Mouse (Mus musculus) testis, adult 2 months (tissue): ENCODE measurements at regions not wholly inside any gene's neighbourhood (a gene's known extent, or its start where the extent isn't known, plus 50 kb on each side); places are given as distances from the start of the nearest gene placed in this dataset.

ENCODE experiments used
- H3K27ac ChIP-seq: fragments of 200-500 bp; 2 replicates; pipeline ENCODE4 v1.5.1; 2012; ENCODE audit warnings: low read depth, low read length; ENCODE audit not compliant: control insufficient read depth, insufficient read depth
- H3K27me3 ChIP-seq: fragments of 200-500 bp; 2 replicates; pipeline ENCODE4 v1.6.1; 2012; ENCODE audit warnings: mild to moderate bottlenecking, low read length, moderate library complexity; ENCODE audit not compliant: control insufficient read depth, insufficient read depth
- H3K36me3 ChIP-seq: fragments of 200-500 bp; 2 replicates; pipeline ENCODE4 v1.6.1; 2012; ENCODE audit warnings: mild to moderate bottlenecking, low read length; ENCODE audit not compliant: control insufficient read depth, insufficient read depth
- H3K4me1 ChIP-seq: fragments of 200-500 bp; 2 replicates; pipeline ENCODE4 v1.6.1; 2012; ENCODE audit warnings: low read length; ENCODE audit not compliant: control insufficient read depth, insufficient read depth
- H3K4me3 ChIP-seq: fragments of 200-500 bp; 2 replicates; pipeline ENCODE4 v1.5.1; 2012; ENCODE audit warnings: low read depth, mild to moderate bottlenecking, low read length, moderate library complexity, mixed read lengths; ENCODE audit not compliant: control insufficient read depth
- CTCF ChIP-seq: fragments of 200-500 bp; IDR thresholded peaks from 2 replicates; pipeline ENCODE4 v1.5.1; 2012; ENCODE audit warnings: low read depth, mild to moderate bottlenecking, inconsistent platforms, low read length, moderate library complexity; ENCODE audit not compliant: control insufficient read depth, insufficient read depth, insufficient replicate concordance
- POLR2A ChIP-seq: fragments of 200-500 bp; IDR thresholded peaks from 2 replicates; pipeline ENCODE4 v1.6.1; 2012; ENCODE audit warnings: low read depth, mild to moderate bottlenecking, inconsistent platforms, low read length, moderate library complexity; ENCODE audit not compliant: control insufficient read depth

DNA sequence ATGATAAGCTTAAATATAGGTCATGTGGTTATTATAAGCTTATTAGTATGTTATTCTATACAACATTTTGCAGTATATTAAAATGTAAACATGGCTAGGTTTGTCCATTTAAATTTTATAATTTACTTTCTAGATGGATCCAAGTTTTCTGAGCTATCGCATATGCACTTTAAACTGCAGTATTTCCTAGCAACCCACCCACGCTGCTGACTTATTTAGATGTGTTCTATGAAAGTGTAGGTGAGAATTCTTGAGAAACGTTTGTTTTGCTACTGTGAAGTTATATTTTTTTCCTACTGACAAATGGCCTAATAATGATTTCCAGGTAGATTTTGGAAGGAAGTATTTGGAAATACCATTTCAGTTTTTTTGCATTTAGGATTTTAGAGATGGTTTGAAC is 308.0 kb downstream of the Gbe1 start:
- no peaks in the 10 kb centered on the region for H3K27me3 ChIP-seq
- H3K27ac ChIP-seq: no peak overlapping the region
- no peak overlapping the region for H3K4me3 ChIP-seq
- H3K4me1 ChIP-seq: no peaks in the 10 kb centered on the region
- no peaks in the 10 kb centered on the region for H3K36me3 ChIP-seq
- no peak for TF ChIP-seq POLR2A
- no peak for TF ChIP-seq CTCF

GRCm38 (mm10) chr16:70643630-70644264 is 330.0 kb downstream of the Gbe1 start:
- Histone ChIP-seq H3K36me3 (no peaks in the 10 kb centered on the region), H3K27ac (no peak overlapping the region), H3K4me3 (no peak overlapping the region), H3K27me3 (no peaks in the 10 kb centered on the region), H3K4me1 (no peaks in the 10 kb centered on the region)
- TF ChIP-seq CTCF (no peak), POLR2A (no peak)

GRCm38 (mm10) chr16:70644695-70645279 is 331.0 kb downstream of the Gbe1 start:
- Histone ChIP-seq H3K27me3 (no peaks in the 10 kb centered on the region), H3K4me3 (no peak overlapping the region), H3K27ac (no peak overlapping the region), H3K4me1 (no peaks in the 10 kb centered on the region), H3K36me3 (no peaks in the 10 kb centered on the region)
- TF ChIP-seq POLR2A (no peak), CTCF (no peak)

DNA sequence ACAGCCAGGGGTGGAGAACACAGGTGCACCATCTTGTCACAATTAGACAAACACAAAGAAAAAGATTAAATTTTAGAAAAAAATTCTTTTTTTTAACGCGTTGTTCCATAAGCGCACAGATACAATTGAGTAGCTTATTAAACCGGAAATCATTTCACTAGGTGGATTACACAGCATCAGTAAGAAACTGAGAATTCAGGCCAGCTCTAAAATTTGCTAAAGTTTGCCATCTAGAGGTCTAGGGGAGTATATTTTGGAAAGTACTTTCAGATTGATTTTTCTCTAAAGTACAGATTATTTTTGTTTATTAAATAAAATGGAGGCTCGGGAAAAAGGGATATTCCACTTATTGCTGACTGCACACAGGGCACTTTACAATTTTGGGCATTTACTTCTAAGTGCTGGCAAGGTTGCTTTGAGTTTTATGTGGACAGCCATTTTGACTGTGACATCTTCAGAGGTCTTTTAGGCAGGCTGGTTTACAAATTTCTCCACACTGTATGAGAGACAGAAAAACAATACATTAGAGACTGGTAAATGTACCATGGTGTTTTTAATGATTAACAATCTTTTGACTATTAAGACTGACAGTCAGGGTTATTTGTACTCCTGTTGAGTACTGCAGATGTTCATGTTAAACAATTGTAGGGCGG is 340.8 kb downstream of the Gbe1 start:
- Histone ChIP-seq H3K4me3 (no peak overlapping the region), H3K4me1 (no peaks in the 10 kb centered on the region), H3K36me3 (no peaks in the 10 kb centered on the region), H3K27ac (no peak overlapping the region), H3K27me3 (no peaks in the 10 kb centered on the region)
- no peak for TF ChIP-seq CTCF
- TF ChIP-seq POLR2A: no peak

- Histone ChIP-seq H3K4me3 (no peak overlapping the region), H3K27ac (no peak overlapping the region), H3K4me1 (no peaks in the 10 kb centered on the region), H3K27me3 (no peaks in the 10 kb centered on the region), H3K36me3 (no peaks in the 10 kb centered on the region)
- no peak for TF ChIP-seq CTCF
- TF ChIP-seq POLR2A: no peak
Observed at GRCm38 (mm10) chr16:70689826-70690225, 376.1 kb downstream of the Gbe1 start.

GRCm38 (mm10) chr16:70724722-70725284 is 411.1 kb downstream of the Gbe1 start:
- H3K27me3 ChIP-seq: no peaks in the 10 kb centered on the region
- TF ChIP-seq CTCF (no peak), POLR2A (no peak)
- no peaks in the 10 kb centered on the region for H3K4me1 ChIP-seq

GRCm38 (mm10) chr16:70725291-70725801 is 411.6 kb downstream of the Gbe1 start:
- H3K27ac ChIP-seq: no peak overlapping the region
- H3K4me3 ChIP-seq: no peak overlapping the region
- no peaks in the 10 kb centered on the region for H3K4me1 ChIP-seq
- H3K27me3 ChIP-seq: no peaks in the 10 kb centered on the region
- TF ChIP-seq POLR2A (no peak), CTCF (no peak)
- no peaks in the 10 kb centered on the region for H3K36me3 ChIP-seq

More at GRCm38 (mm10) chr16:70724722-70725284, 411.1 kb downstream of the Gbe1 start:
- Histone ChIP-seq H3K27ac (no peak overlapping the region), H3K4me3 (no peak overlapping the region), H3K36me3 (no peaks in the 10 kb centered on the region)
